Mouse (Mus musculus): ENCODE data around the gene 2700081O15Rik. TPM values are rescaled to one million over a fixed set of nuclear protein-coding genes. Genes with fewer than 3 reads are reported as not detected.

Gene 2700081O15Rik
- polyA plus RNA-seq, 1 experiment = 46.0 TPM

DNA sequence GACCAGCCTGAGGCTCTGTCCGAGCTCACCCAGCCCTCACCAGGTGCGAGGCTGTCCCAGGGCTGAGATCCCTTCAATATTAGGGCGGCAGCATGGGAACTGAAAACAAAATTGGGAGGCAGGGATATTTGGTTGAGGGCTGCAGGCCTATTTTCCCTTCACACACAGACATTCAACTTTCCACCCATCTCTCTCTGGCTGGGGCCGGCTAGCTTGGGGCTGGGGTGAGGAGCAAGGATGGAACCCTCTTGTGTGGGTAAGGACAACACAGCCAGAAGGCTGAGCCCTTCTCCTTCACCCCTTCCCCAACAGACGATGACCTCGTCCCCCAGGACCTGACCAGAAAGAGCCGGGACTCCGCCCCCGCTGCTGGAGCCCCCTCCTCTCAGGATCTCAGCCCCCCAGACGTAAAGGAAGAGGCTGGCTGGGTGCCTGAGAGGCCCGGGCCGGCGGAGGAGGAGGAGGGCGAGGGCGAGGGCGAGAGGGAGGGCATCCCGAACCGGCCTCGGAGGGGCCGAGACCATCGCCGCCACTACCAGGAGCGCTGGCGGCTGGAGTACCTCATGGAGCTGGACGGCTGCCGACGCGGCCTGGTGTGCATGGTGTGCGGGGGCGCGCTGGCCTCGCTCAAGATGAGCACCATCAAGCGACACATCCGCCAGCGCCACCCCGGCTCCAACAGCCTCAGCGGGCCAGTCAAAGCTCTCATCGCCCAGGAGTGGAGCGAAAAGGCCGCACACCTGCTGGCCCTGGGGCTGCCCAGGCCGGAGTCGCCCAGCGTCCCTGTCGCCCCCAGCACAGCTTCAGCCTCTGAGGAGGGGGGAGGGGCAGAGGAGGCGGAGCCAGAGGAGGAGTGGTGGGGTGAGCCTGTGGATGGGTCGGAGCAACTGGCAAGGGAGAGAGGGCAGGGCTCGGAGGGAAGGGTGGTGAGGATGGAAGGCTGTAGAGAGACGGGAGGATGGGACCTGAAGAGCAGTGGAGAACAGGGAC is 4.5 kb downstream of the 2700081O15Rik start:
- H3K4me1 ChIP-seq (ENCODE audit: control insufficient read depth, insufficient read depth, low read length) = peaks cover 28% of the 10 kb centered on the region
- H3K4me3 ChIP-seq (ENCODE audit: insufficient read depth, low read length) = no peak overlapping the region
- TF ChIP-seq CTCF (IDR thresholded peaks at IDR 0.05; ENCODE audit: borderline replicate concordance, insufficient read depth, low read length) (no peak), POLR2A (IDR thresholded peaks at IDR 0.05; ENCODE audit: low read depth, low read length) (no peak)
- H3K27ac ChIP-seq (ENCODE audit: insufficient read depth, low read length) = 0 out of 2 replicates have a peak overlapping the region, but pooled peaks have one; percentile 13

DNA sequence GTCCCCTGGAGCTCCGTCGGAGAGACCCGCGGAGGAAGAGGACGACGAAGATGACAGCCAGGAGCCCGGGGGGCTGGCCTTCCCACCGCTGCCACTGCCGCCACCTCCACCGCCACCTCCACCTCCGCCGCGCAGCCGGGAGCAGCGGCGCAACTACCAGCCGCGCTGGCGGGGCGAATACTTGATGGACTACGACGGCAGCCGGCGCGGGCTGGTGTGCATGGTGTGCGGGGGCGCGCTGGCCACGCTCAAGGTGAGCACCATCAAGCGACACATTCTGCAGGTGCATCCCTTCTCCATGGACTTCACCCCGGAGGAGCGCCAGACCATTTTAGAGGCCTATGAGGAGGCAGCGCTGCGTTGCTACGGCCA is 5.2 kb downstream of the 2700081O15Rik start:
- H3K4me3 ChIP-seq (ENCODE audit: insufficient read depth, low read length) = no peak overlapping the region
- peak overlapping the region; percentile 13; the same call in 1 of the 2 replicates for H3K27ac ChIP-seq (ENCODE audit: insufficient read depth, low read length)
- TF ChIP-seq POLR2A (IDR thresholded peaks at IDR 0.05; ENCODE audit: low read depth, low read length) (no peak), CTCF (IDR thresholded peaks at IDR 0.05; ENCODE audit: borderline replicate concordance, insufficient read depth, low read length) (no peak)
- peaks cover 28% of the 10 kb centered on the region for H3K4me1 ChIP-seq (ENCODE audit: control insufficient read depth, insufficient read depth, low read length)

GRCm38 (mm10) chr19:7423028-7423655 is 5.7 kb downstream of the 2700081O15Rik start:
- no peak overlapping the region for H3K4me3 ChIP-seq (ENCODE audit: insufficient read depth, low read length)
- peaks cover 28% of the 10 kb centered on the region for H3K4me1 ChIP-seq (ENCODE audit: control insufficient read depth, insufficient read depth, low read length)
- H3K27ac ChIP-seq (ENCODE audit: insufficient read depth, low read length) = peak overlapping the region; percentile 13
- TF ChIP-seq CTCF (IDR thresholded peaks at IDR 0.05; ENCODE audit: borderline replicate concordance, insufficient read depth, low read length) (no peak), POLR2A (IDR thresholded peaks at IDR 0.05; ENCODE audit: low read depth, low read length) (no peak)

GRCm38 (mm10) chr19:7423656-7424030 is 6.2 kb downstream of the 2700081O15Rik start:
- TF ChIP-seq CTCF (IDR thresholded peaks at IDR 0.05; ENCODE audit: borderline replicate concordance, insufficient read depth, low read length) (no peak), POLR2A (IDR thresholded peaks at IDR 0.05; ENCODE audit: low read depth, low read length) (no peak)
- H3K4me3 ChIP-seq (ENCODE audit: insufficient read depth, low read length) = no peak overlapping the region
- H3K4me1 ChIP-seq (ENCODE audit: control insufficient read depth, insufficient read depth, low read length) = peaks cover 28% of the 10 kb centered on the region
- peak overlapping the region; percentile 45 for H3K27ac ChIP-seq (ENCODE audit: insufficient read depth, low read length)

- Histone ChIP-seq H3K4me3 (ENCODE audit: insufficient read depth, low read length) (no peak overlapping the region), H3K4me1 (ENCODE audit: control insufficient read depth, insufficient read depth, low read length) (peaks cover 28% of the 10 kb centered on the region), H3K27ac (ENCODE audit: insufficient read depth, low read length) (peak overlapping the region; percentile 45)
- TF ChIP-seq CTCF (IDR thresholded peaks at IDR 0.05; ENCODE audit: borderline replicate concordance, insufficient read depth, low read length) = no peak
- TF ChIP-seq POLR2A (IDR thresholded peaks at IDR 0.05; ENCODE audit: low read depth, low read length) = no peak
These were observed 6.7 kb downstream of the 2700081O15Rik start for GRCm38 (mm10) chr19:7424131-7424530.

- Histone ChIP-seq H3K4me3 (ENCODE audit: insufficient read depth, low read length) (no peak overlapping the region), H3K27ac (ENCODE audit: insufficient read depth, low read length) (peak overlapping the region; percentile 33), H3K4me1 (ENCODE audit: control insufficient read depth, insufficient read depth, low read length) (peaks cover 28% of the 10 kb centered on the region)
- TF ChIP-seq POLR2A (IDR thresholded peaks at IDR 0.05; ENCODE audit: low read depth, low read length) (no peak), CTCF (IDR thresholded peaks at IDR 0.05; ENCODE audit: borderline replicate concordance, insufficient read depth, low read length) (no peak)
These were observed 7.4 kb downstream of the 2700081O15Rik start for GRCm38 (mm10) chr19:7424590-7425397.

- Histone ChIP-seq H3K27ac (ENCODE audit: insufficient read depth, low read length) (peak overlapping the region; percentile 66), H3K4me3 (ENCODE audit: insufficient read depth, low read length) (no peak overlapping the region), H3K4me1 (ENCODE audit: control insufficient read depth, insufficient read depth, low read length) (peaks cover 28% of the 10 kb centered on the region)
- TF ChIP-seq CTCF (IDR thresholded peaks at IDR 0.05; ENCODE audit: borderline replicate concordance, insufficient read depth, low read length) (no peak), POLR2A (IDR thresholded peaks at IDR 0.05; ENCODE audit: low read depth, low read length) (no peak)
These were observed 8.0 kb downstream of the 2700081O15Rik start for GRCm38 (mm10) chr19:7425398-7425775.

GRCm38 (mm10) chr19:7434887-7435286 is 17.5 kb downstream of the 2700081O15Rik start:
- no peak overlapping the region for H3K27ac ChIP-seq (ENCODE audit: insufficient read depth, low read length)
- no peak overlapping the region for H3K4me3 ChIP-seq (ENCODE audit: insufficient read depth, low read length)
- TF ChIP-seq POLR2A (IDR thresholded peaks at IDR 0.05; ENCODE audit: low read depth, low read length) (no peak), CTCF (IDR thresholded peaks at IDR 0.05; ENCODE audit: borderline replicate concordance, insufficient read depth, low read length) (no peak)
- H3K4me1 ChIP-seq (ENCODE audit: control insufficient read depth, insufficient read depth, low read length) = peaks cover 3% of the 10 kb centered on the region; the same call in 1 of the 2 replicates
